Comparison of ENCODE assay signal across 8 mouse cellular contexts in the genomic region with DNA sequence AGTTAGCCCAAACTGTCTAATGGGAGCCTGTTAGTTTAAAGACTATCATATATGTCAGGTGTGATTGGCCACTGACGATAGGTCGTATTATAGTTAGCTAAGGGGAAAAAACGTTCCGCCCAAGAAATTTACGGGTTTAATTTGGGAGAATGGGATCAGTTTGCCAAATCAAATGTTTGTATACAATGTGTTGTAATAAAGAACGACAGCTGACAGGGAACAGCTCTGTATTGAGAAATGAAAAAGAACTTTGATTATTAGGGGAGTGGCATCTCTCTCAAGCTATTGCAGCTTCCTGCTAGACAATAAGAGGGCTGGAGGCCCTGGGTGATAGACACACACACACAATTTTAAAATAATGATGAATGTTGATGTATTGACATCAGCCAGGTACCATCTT. TPM values are rescaled to one million over a fixed set of nuclear protein-coding genes. Genes with fewer than 3 reads are reported as not detected.
DNase-seq lines count a peak whose midpoint lies in the region; ATAC-seq and TF ChIP-seq lines count a peak whose summit lies in the region.

No protein-coding gene starts in this region.

- no peaks in the 10 kb centered on the region for H3K9me3 ChIP-seq in embryonic facial prominence, embryonic 14.5 days (ENCODE audit: control insufficient read depth, low read length)
- H3K9me3 ChIP-seq in intestine, postnatal 0 days (ENCODE audit: control insufficient read depth): no peaks in the 10 kb centered on the region
- no peaks in the 10 kb centered on the region for H3K9me3 ChIP-seq in neural tube, embryonic 12.5 days

- WGBS in embryonic facial prominence, embryonic 14.5 days: 71% methylated on average over 6 of the region's 6 CpGs
- WGBS in intestine, postnatal 0 days: 36% methylated on average over 6 of the region's 6 CpGs
- WGBS in neural tube, embryonic 12.5 days: 82% methylated on average over 6 of the region's 6 CpGs

- no peaks in the 10 kb centered on the region for H3K36me3 ChIP-seq in embryonic facial prominence, embryonic 14.5 days (ENCODE audit: control insufficient read depth, insufficient read depth, low read length)
- no peaks in the 10 kb centered on the region for H3K36me3 ChIP-seq in intestine, postnatal 0 days (ENCODE audit: control insufficient read depth, insufficient read depth)
- H3K36me3 ChIP-seq in neural tube, embryonic 12.5 days: no peaks in the 10 kb centered on the region

- H3K9ac ChIP-seq in embryonic facial prominence, embryonic 14.5 days (ENCODE audit: low read depth, low read length): peak overlapping the region; percentile 73; the same call in 1 of the 2 replicates
- H3K9ac ChIP-seq in intestine, postnatal 0 days (ENCODE audit: low read depth, low read length): peak overlapping the region; percentile 57; the same call in 1 of the 2 replicates
- H3K9ac ChIP-seq in neural tube, embryonic 12.5 days: peak overlapping the region; percentile 57; the same call in 1 of the 2 replicates

- no peak for TF ChIP-seq CTCF in left cerebral cortex, adult 2 months (IDR thresholded peaks at IDR 0.05)
- TF ChIP-seq CTCF in intestine, postnatal 0 days (IDR thresholded peaks at IDR 0.05; ENCODE audit: low read depth): no peak

- H3K4me1 ChIP-seq in embryonic facial prominence, embryonic 14.5 days (ENCODE audit: control insufficient read depth, insufficient read depth, low read length): 0 out of 2 replicates have a peak, but pooled peaks cover 3% of the 10 kb centered on the region
- 0 out of 2 replicates have a peak, but pooled peaks cover 2% of the 10 kb centered on the region for H3K4me1 ChIP-seq in intestine, postnatal 0 days (replicated peaks; ENCODE audit: control insufficient read depth, insufficient read depth, low read length)
- H3K4me1 ChIP-seq in neural tube, embryonic 12.5 days: no peaks in the 10 kb centered on the region

- H3K27me3 ChIP-seq in embryonic facial prominence, embryonic 14.5 days (replicated peaks; ENCODE audit: control insufficient read depth, insufficient read depth, low read length): no peaks in the 10 kb centered on the region
- no peaks in the 10 kb centered on the region for H3K27me3 ChIP-seq in intestine, postnatal 0 days (replicated peaks; ENCODE audit: control insufficient read depth, insufficient read depth, low read length)
- H3K27me3 ChIP-seq in neural tube, embryonic 12.5 days (replicated peaks): no peaks in the 10 kb centered on the region

- no peak for ATAC-seq in embryonic facial prominence, embryonic 14.5 days (ENCODE audit: low read depth)
- ATAC-seq in intestine, postnatal 0 days: no peak
- no peak for ATAC-seq in neural tube, embryonic 12.5 days (ENCODE audit: low FRiP score, low read depth)
- ATAC-seq in activated CD4-positive, CD25-positive, alpha-beta regulatory T cell, adult 4 months: no peak

- intact Hi-C loops in left cerebral cortex, adult 2 months (cut with DNase I): no loop called here
- intact Hi-C loops in left cerebral cortex, postnatal 25 days (cut with DNase I): no loop called here

- peak overlapping the region; percentile 68 for H3K4me2 ChIP-seq in embryonic facial prominence, embryonic 14.5 days (ENCODE audit: low read depth, low read length)
- peak overlapping the region; percentile 82 for H3K4me2 ChIP-seq in intestine, postnatal 0 days (replicated peaks; ENCODE audit: low read depth)
- peak overlapping the region; percentile 61 for H3K4me2 ChIP-seq in neural tube, embryonic 12.5 days (replicated peaks)

- no peak overlapping the region for H3K27ac ChIP-seq in left cerebral cortex, adult 2 months
- H3K27ac ChIP-seq in embryonic facial prominence, embryonic 14.5 days (replicated peaks; ENCODE audit: low read depth, low read length): no peak overlapping the region
- peak overlapping the region; percentile 82 for H3K27ac ChIP-seq in intestine, postnatal 0 days (ENCODE audit: low read depth, low read length)
- H3K27ac ChIP-seq in neural tube, embryonic 12.5 days: no peak overlapping the region

- DNase-seq in left cerebral cortex, adult 2 months (ENCODE audit: extremely low spot score in 1 of 2, low spot score in 2 of 2): no peak
- no peak for DNase-seq in left cerebral cortex, postnatal 25 days (ENCODE audit: low spot score in 2 of 2)
- no peak for DNase-seq in embryonic facial prominence, embryonic 14.5 days (ENCODE audit: low spot score)
- no peak for DNase-seq in right cerebral cortex, postnatal 14 days
- no peak for DNase-seq in adrenal gland, postnatal 10 days

- peak overlapping the region; percentile 86 for H3K4me3 ChIP-seq in left cerebral cortex, adult 2 months
- H3K4me3 ChIP-seq in embryonic facial prominence, embryonic 14.5 days (ENCODE audit: low read depth, low read length): peak overlapping the region; percentile 56
- peak overlapping the region; percentile 67 for H3K4me3 ChIP-seq in intestine, postnatal 0 days (ENCODE audit: low read depth, low read length)
- peak overlapping the region; percentile 55 for H3K4me3 ChIP-seq in neural tube, embryonic 12.5 days

RNA-seq across cellular contexts. Expression of gene Them4, which starts 1.0 kb away (rescaled TPM):
- total RNA-seq in left cerebral cortex, adult 2 months (2021): 10 to 100 TPM; 17.6 to 19.0 TPM
- 10 to 100 TPM; 20.5 to 21.5 TPM for total RNA-seq in left cerebral cortex, postnatal 25 days (2021)
- 12.2 and 14.9 TPM in 2 replicates for polyA plus RNA-seq in embryonic facial prominence, embryonic 14.5 days (2014; fragmentation: Nextera tagmentation; extraction: Ambion mirVana)
- 18.0 and 19.8 TPM in 2 replicates for polyA plus RNA-seq in intestine, postnatal 0 days (2015; fragmentation: Nextera tagmentation; extraction: Ambion mirVana)
- 19.2 and 20.9 TPM in 2 replicates for polyA plus RNA-seq in neural tube, embryonic 12.5 days (2016; fragmentation: Nextera tagmentation; extraction: Ambion mirVana)
- polyA plus RNA-seq in activated CD4-positive, CD25-positive, alpha-beta regulatory T cell, adult 4 months (2017; shearing (Covaris generic)): 1 to 10 TPM; 6.3 to 8.2 TPM
- 10 to 100 TPM; 10.7 to 11.8 TPM for total RNA-seq in adrenal gland, postnatal 10 days (2021)

RNA-seq across cellular contexts. Expression of gene Them5, which starts 31.0 kb away (rescaled TPM):
- total RNA-seq in left cerebral cortex, adult 2 months (2021): not detected
- total RNA-seq in left cerebral cortex, postnatal 25 days (2021): not detected
- polyA plus RNA-seq in embryonic facial prominence, embryonic 14.5 days (2014; fragmentation: Nextera tagmentation; extraction: Ambion mirVana): 20.3 and 26.2 TPM in 2 replicates
- not detected in 2 replicates for polyA plus RNA-seq in intestine, postnatal 0 days (2015; fragmentation: Nextera tagmentation; extraction: Ambion mirVana)
- not detected in 2 replicates for polyA plus RNA-seq in neural tube, embryonic 12.5 days (2016; fragmentation: Nextera tagmentation; extraction: Ambion mirVana)
- not detected for polyA plus RNA-seq in activated CD4-positive, CD25-positive, alpha-beta regulatory T cell, adult 4 months (2017; shearing (Covaris generic))
- total RNA-seq in adrenal gland, postnatal 10 days (2021): not detected

RNA-seq across cellular contexts. Expression of gene Gm4778, which starts 47.1 kb away (rescaled TPM):
- total RNA-seq in left cerebral cortex, adult 2 months (2021): not detected
- total RNA-seq in left cerebral cortex, postnatal 25 days (2021): not detected
- not detected in 2 replicates for polyA plus RNA-seq in embryonic facial prominence, embryonic 14.5 days (2014; fragmentation: Nextera tagmentation; extraction: Ambion mirVana)
- not detected in 2 replicates for polyA plus RNA-seq in intestine, postnatal 0 days (2015; fragmentation: Nextera tagmentation; extraction: Ambion mirVana)
- polyA plus RNA-seq in neural tube, embryonic 12.5 days (2016; fragmentation: Nextera tagmentation; extraction: Ambion mirVana): not detected in 2 replicates
- polyA plus RNA-seq in activated CD4-positive, CD25-positive, alpha-beta regulatory T cell, adult 4 months (2017; shearing (Covaris generic)): not detected
- total RNA-seq in adrenal gland, postnatal 10 days (2021): not detected

RNA-seq across cellular contexts. Expression of gene C2cd4d, which starts 51.3 kb away (rescaled TPM):
- under 1 TPM in 1 of 2 experiments, not detected in 1; 0.44 TPM for total RNA-seq in left cerebral cortex, adult 2 months (2021)
- under 1 TPM; 0.64 to 0.76 TPM for total RNA-seq in left cerebral cortex, postnatal 25 days (2021)
- 2.1 and 2.9 TPM in 2 replicates for polyA plus RNA-seq in embryonic facial prominence, embryonic 14.5 days (2014; fragmentation: Nextera tagmentation; extraction: Ambion mirVana)
- 0.65 and 0.87 TPM in 2 replicates for polyA plus RNA-seq in intestine, postnatal 0 days (2015; fragmentation: Nextera tagmentation; extraction: Ambion mirVana)
- polyA plus RNA-seq in neural tube, embryonic 12.5 days (2016; fragmentation: Nextera tagmentation; extraction: Ambion mirVana): 2.4 and 3.1 TPM in 2 replicates
- not detected for polyA plus RNA-seq in activated CD4-positive, CD25-positive, alpha-beta regulatory T cell, adult 4 months (2017; shearing (Covaris generic))
- total RNA-seq in adrenal gland, postnatal 10 days (2021): under 1 TPM in 1 of 2 experiments, not detected in 1; 0.73 TPM

Comparison
In these comparisons a context has a peak if more than half of its experiments do, and no peak if none do; other contexts are left out.
1. RNA of gene Them5, which starts 31.0 kb away (polyA plus RNA-seq): 20.3 to 26.2 TPM in embryonic facial prominence, embryonic 14.5 days; not detected in neural tube, embryonic 12.5 days, not detected in intestine, postnatal 0 days and not detected in activated CD4-positive, CD25-positive, alpha-beta regulatory T cell, adult 4 months; every median in the first group is over 10 times any median in the second.
2. Peak in every context shown above with its lines, with median percentiles within 50 percentile points of each other: H3K4me3 ChIP-seq, H3K4me2 ChIP-seq and H3K9ac ChIP-seq.